Mouse (Mus musculus) adrenal gland, adult (tissue): ENCODE measurements around the gene Fam71a.

Experiments used
- DNase-seq, 2 experiments: peaks; one replicate each; pipeline ENCODE4 v3.0.0; 2022 to 2023; ENCODE audit warnings: low spot score in 1 of 2; ENCODE audit not compliant: inconsistent age in 2 of 2

Fam71a gene

DNA sequence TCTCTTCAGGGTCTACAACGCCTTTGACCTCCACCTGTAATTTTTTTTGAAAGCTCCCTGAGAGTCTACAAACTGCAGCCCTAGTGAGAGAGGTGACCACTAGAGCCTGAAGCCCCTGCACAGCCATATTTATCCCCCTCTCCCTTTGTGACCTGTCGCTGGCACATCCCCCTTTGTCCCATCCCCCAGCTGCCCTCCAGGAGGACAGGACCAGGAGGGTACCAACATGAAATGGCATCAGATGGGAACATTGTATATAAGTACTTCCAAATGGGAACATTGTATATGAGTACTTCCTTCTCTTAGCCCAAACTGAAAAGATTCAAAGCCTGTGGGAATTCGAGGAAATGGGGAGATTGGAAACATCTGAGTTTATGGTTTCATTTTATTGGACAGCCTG is at the start of gene Fam71a:
Gene Fam71a, minus strand, starts transcription at position 101 of the 400 bp plus-strand sequence.
- DNase-seq, result no peak

DNA sequence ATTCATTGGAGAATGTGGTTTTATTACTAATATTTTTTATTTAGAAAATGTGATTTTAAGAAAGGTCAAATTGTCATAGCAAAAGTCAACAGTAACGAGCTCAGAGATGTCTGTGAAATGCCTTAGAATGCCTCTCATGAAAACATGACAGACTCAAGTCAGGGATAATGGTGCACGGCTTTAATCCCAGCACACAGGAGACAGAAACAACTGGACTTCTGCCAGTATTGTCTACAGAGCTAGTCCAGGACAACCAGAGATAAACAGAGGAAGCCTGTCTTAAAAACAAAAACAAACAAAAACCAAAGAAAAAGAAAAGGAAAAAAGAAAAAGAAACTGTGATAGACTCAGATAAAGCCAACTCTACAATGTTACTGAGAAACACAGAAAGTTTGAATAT is 46.5 kb upstream of the Fam71a start:
- no peak for DNase-seq

DNA sequence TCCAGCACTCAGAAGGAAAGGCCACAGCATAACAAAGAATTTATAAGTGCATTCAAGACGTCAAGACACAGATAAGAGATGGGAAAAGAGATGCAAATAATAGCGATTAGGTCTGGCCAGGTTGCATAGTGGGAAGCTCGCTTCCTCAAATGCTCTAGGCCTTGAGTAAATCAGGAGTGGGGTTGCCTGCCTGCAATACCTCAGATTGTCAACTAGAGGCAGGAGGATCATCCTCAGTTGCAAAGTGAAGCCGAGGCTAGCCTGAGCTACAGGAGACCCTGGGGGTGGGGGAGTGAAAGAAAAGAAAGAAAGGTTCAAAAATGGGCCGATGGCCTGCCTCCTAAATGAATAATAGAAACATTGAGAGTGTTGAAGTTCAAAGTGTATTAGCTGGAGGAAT is 41.2 kb upstream of the Fam71a start:
- DNase-seq, result no peak

DNA sequence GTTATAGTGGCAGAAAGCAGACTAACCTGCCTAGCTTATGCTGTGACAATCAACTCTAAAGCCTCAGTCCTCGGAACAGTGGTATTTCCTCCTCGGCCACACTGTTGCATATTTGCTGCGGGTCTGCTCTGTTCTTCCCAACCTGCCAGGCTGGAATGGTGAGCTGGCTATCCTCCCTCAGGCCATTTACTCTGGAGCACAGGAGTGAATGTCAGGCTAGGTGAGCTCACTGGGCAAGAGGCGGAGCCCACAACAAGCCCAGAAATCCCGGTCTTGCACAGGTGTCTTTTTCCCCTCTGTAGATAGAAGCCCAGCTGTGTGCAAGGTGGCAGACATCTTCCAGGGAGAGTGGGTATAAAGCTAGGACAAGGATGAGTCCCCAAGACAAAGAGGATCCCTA is 40.3 kb upstream of the Fam71a start:
- DNase-seq, result no peak

DNA sequence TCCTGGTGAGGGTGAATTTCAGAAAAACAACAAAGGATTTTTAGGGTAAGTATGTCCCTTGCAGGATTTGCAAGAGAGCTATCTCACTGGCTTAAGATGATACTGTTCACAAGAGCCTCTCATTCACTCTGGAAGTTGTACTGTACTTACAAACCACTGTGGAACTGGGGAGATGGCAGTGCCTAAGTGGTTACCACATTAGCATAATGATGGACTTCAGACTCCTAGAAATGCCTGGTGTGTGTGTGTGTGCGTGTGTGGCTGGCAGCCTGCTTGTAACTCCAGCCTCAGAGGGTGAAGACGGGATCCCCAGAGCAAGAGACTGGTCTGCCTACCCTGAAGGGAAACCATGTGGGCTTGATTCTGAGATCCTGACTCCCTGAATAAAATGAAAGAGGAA is 38.9 kb upstream of the Fam71a start:
- no peak for DNase-seq

DNA sequence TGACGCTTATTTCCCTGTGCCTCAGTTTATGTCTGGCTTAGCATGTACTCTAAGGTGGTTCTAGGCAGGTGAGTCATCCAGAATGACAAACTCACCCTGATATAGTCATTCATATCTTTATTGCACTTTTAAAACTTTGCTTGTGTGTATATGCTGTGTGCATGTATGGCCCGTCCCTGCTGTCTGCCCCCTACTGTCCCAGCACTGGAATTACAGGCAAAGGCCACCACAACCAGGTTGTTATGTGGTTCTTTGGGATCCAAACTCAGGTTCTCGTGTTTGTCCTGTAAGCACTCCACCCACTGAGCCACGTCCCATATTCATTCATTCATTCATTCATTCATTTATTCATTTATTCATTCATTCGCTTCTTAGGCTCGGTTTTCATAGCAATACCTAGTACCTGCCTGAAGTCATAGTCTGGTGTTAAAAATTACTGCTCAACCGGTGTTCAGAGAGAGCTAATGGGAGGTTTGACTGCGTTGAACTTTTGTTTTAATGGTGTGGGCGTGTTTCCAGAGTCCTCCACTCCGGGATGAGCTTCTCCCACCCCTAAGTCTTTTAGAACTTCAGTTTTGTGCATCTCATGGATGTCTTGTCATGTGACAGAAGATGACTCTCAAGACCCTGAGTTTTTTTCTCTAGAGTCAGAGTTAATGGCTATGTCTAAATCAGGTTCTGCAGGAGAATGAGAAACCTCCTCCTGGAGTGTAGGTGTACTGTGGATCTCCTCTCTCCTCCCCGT is 37.8 kb upstream of the Fam71a start:
- DNase-seq, result no peak

DNA sequence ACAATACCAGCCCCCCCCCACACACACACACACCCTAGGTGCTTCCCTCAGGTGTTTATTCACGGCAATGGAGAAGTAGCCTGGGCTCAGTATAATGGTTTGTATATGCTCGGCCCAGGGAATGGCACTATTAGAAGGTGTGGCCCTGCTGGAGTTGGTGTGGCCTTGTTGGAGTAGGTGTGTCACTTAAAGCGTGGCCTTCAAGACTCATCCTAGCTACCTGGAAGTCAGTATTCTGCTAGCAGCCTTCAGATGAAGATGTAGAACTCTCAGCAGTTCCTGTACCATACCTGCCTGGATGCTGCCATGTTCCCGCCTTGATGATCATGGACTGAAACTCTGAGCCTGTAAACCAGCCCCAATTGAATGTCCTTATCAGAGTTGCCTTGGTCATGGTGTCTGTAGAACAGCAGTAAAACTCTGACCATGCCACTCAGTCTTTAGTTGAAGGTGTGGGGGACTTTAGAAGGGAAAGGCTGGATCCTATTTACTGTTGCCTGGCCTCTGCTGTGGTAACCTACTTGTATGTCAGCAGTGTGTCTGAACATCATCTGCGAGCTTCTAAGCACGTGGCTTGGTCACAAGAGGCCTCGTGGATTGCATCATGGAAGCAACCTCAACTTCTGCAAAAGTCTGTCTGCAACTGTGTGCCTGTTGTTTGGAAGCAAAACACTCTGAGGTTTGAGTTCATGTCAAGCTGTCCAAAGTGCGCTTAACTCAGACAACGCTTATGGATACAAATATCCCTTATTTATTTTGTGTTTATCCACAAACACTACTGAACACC is 36.4 kb upstream of the Fam71a start:
- DNase-seq, result peak in 1 of 2 experiments; percentile 39

DNA sequence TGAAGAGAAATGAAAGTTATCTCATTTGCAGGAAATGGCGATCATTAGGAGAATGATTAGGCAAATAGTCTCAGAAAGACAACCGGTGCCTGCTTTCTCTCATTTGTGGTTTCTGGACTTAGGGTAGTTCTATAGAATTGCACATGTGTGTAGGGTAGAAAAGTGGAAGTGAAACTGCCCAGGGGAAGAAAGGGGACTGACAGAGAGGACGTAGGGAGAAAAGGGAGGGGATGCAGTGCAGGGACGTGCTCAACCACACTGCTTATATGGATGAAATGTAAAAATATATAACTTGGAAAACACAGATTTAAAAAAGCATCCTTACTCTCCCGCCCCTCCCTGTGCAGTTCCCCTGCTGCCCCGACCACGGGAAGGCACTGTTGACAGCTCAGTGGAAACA is 33.3 kb upstream of the Fam71a start:
- DNase-seq, result no peak

DNA sequence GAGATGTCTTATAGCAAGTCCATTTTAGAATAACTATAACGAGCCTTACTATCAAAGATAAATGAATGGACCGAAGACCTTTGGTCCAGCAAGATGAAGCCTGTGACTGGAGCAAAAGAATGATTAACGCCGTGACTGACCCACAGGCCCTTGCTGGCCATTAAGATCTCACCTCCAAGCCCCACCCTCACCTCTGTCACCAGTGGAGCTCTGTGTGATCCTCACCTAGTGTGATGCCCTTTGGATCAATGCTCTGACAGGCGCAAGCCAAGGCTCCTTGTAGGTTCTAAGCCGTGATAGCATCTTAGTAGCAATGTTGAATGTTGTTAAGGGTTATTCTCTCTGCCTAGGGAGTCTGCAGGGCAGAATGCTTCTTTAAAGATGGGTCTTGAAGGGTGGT is 31.4 kb upstream of the Fam71a start:
- no peak for DNase-seq

DNA sequence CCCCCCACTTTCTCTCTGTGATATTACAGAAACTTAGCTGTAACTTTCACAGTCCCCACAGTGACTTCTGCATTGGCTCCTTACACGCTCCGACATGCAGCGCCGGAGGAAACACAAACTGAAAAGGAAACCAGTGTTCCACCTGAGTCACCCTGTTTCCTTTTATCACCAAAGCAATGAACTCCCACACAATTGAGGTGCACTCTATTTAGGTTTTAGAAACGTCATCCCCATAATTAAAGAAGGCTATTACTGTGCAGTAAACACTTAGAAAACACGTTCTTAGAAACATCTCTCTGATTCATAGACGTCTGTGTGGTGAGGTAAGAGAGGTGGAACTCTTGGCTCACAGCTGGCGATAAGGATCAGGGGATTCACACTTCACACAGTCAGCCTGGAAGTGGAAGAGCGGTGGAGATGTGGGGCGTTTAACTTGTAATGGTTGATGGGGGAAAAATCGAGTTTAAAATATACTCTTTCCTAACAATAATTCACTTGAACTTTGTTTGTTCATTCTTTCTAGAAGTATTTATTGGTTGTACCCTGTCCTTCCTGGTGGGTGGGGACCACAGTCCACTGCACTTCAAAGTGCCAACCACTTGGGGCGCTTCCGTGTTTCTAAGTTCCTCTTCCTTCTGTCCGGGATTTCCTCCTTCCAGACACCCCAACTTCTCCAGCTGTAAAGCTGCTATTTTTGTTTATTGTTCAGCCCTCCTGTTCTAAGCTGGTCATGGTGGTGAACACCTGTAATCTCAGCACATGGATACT is 29.2 kb upstream of the Fam71a start:
- peak; percentile 29 to 65 for DNase-seq

DNA sequence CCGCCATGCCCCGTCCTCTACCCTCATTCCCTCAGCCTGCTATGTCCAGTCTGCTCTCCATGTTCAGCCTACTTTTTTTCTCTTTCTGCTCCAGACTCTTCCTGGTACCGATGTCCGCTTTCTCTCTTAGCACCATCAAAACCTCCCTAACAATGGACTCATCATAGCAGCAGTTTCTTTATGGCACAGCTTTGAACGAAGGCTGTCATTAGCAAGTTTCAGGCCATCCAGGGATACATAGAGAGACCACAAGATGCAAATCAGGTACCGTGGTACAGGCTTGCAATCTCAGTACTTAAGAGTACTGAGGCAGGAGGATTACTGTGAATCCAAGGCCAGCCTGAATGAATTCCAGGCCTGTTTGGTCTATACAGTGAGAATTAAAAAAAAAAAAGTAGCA is 28.1 kb upstream of the Fam71a start:
- DNase-seq, result no peak

DNA sequence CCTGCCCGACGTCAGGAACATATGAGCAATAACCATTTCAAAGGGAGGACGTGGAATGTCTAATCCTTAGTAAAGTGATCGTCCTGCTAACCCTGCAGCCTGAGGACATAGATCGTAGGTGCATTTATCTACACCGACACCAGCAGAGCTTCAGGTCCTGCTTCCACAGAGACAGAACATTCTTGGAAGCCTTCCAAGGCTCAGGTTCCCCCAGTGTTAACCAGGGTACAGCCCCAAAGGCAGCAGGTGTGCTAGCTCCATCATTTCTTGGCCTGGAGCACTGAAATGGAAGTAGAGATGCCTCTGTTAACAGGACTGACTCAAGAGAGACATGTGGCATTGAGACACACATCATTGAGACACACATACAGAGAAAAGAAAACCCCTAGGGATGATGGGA is 27.6 kb upstream of the Fam71a start:
- no peak for DNase-seq

DNA sequence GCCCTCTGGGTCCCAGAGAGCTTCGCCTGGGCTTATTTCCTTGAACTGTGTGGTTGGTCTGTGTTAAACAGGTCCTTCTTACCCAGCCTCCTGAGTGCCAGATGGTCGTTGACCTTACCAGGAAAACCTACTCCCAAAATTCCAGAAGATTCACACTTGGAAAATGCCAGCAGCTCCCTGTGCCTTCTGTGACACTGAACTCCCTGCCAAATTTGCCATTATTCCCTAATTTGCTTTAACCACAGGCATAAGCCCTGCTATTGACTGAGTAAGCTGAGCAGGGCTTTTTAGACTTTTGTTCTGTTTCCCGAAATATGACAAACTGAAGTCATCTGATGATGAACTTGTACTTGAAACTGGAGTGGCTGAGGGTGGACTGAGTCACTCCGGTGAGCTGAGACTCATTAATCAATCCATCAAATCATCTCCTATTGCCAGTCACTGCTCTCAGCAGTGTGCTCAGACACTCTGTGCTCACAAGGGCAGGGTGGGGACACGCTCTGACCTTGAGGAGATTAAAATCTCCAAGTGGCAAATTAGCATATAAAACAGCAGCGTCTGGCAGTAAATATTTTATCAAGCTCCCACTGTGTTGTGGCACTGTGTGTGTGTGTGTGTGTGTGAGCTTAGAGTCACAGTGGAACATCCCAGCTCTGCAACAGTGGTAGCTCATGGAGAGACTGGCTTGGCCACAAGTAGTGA is 25.2 kb upstream of the Fam71a start:
- DNase-seq, result no peak

DNA sequence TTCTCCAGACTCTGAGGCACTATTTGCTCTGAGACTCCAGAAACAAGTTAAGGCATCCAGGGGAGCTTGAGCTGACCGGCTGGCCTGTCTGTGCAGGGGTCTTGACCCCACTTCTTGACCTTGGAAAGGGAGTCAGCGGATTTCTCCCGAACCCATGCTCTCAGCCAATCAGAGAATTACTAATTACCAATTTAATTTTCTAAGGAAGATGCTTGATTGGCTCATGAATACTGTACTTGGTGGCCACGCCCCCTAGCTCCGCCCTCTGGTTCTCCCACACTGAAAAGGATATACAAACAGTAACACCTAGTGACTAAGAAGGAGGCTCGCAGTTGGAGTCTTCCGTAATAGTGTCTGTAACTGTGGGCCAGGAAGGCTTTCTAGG is 21.8 kb upstream of the Fam71a start:
- peak in 1 of 2 experiments; percentile 55 for DNase-seq

DNA sequence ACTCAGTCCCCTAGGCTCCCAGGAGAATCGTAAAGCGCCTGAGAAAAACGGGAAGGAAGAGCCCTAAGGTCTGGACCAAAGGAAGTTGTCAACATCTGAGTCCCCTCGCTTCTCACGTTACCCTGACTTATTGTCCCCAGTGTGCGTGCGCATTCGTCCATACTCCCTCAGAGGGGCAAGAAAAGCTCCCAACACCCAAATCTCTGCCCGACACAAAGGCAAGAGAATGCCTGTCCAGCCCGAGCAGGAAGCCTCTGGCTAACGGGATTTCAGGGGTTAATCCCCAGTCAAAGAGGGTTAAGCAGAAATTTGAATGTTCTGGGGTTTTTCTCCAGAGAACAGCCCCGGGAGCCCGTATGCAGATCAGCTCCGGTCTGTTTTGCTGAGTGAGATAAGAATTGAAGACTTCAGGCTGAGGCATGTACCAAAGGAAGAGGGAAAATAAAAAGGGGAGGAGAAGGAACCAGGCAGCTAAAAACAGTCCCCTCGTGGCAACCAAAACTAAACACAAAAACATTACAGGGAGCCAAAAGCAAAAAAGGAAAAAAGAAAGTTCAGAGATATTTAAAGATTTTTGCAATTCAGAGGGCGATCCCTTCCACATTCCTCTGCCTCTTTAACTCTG is 21.3 kb upstream of the Fam71a start:
- DNase-seq, result peak in 1 of 2 experiments; percentile 66

DNA sequence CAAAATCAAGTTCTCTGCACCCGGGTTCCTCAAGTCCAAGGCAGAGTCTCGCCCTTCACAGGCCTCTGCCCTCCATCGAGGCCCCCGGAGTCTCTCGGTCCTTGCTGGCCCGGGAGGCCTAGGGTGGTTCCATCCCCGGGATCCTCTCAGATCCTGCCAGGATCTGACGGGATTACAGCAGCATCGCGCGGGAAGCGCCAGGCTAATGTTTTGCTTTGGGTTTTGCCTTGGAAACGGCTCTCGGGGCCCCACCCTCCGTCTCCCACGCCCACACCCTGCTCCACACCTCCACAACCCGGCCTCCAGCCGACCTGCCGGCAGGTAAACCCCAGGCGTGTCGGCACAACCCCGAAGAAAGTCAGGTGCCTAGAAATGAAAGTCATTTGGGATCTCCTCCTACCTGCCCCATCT is 20.2 kb upstream of the Fam71a start:
- DNase-seq, result peak; percentile 35 to 69

DNA sequence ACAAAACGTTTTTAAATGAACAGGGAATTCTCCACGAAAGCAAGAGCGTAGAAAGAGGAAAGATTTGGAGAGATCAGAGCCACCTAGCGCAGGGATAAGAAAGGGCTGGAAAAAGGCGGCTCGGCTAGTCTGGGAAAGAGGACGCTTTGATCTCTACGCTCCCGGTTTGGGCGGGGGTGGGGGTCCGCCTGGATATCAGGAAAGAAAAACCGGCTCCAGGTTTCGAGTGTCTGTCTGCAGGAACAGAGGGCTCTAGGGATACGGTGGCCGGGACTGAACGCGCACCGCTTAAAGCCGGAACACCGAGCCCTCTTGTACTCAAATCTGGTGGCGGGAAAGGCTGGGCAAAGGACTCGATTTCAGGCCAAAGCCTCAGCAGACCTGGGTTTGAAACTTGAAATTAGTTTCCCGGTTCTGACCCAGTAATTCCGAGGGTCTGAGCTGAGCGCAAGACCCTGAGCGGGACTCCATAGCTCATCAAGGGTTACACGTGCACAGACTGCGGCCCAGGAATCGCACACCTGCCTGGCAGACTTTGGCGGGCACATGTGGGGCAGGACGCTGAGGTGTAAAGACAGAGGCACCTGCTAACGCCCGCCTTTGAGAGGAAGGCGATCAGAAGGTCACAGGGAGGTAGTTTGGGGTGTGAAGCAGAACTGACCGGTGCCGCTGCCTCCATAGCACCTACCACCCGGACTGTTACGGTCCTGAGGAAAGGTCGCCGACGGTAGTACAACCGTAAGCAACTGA is 19.6 kb upstream of the Fam71a start:
- DNase-seq, result peak; percentile 32 to 80

DNA sequence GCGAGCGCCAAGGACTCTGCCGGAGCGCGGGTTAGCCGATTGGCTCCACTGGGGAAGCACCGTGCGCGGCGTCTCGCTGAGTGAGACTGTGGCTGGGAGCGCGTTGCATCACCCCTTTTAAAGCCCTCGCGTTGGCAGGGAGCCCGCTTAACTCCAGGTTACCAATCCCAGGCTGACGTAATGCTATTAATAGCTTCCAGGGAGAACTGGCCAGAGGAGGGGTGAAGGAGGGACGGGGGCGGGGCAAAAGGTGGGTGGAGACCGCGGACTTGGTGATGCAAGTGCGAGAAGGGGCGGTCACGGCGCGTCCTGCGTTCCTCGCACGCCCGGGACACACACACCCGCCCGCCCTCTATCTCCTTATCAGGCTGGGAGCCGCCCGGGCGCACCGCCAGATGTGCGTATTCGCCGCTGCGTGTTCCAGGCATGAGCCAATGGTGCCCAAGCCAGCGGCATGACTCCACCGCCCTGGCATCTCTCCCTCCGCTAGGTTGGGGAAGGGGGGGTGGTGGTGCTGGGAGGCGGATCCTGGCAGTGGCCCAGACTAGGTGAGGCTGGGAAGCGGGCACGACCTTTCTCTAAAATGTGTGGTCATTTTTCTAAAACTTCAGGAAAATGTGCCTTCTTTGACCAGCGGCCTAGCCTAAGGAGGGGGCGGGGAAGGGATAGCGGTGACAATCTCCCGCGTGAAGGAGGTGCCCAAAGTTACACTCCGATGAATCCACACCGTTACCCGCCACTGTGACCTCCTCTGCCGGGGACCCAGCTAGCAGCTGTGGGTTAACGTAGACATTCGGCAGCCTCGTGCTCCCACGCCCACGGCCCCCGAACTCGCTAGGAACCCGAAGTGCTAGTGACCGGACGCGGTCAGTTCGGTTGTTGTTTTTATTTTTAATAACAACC is 18.8 kb upstream of the Fam71a start:
- DNase-seq, result peak; percentile 100
